Mouse (Mus musculus) MEL (cell line): ENCODE measurements at regions not wholly inside any gene's neighbourhood (a gene's known extent, or its start where the extent isn't known, plus 50 kb on each side); places are given as distances from the start of the nearest gene placed in this dataset.

Experiments used
- DNase-seq: peaks from one replicate; pipeline ENCODE4 v3.0.0; 2011; ENCODE audit warnings: low read depth, low spot score
- H3K27ac ChIP-seq: 2 replicates; pipeline ENCODE4 v1.5.1; 2012; ENCODE audit warnings: low read depth, mild to moderate bottlenecking, control low read depth, low read length, moderate library complexity; ENCODE audit not compliant: control insufficient read depth
- H3K27me3 ChIP-seq, 2 experiments: fragments of 150-350 bp in 1 of 2; sonication (generic) in 1 of 2; 2 replicates each; pipeline ENCODE4 v1.6.1; 2012; ENCODE audit warnings: low read length in 2 of 2, mild to moderate bottlenecking in 2 of 2, improper control_type of control experiment in 1 of 2, moderate library complexity in 1 of 2; ENCODE audit not compliant: insufficient read depth in 2 of 2, control insufficient read depth in 1 of 2
- H3K36me3 ChIP-seq, 2 experiments: 2 replicates each; pipeline ENCODE4 v1.6.1; 2012 to 2014; ENCODE audit warnings: low read length in 2 of 2, improper control_type of control experiment in 1 of 2, inconsistent platforms in 1 of 2, mild to moderate bottlenecking in 1 of 2; ENCODE audit not compliant: insufficient read depth in 2 of 2, control insufficient read depth in 1 of 2
- H3K4me1 ChIP-seq, 2 experiments: fragments of 150-350 bp in 1 of 2; sonication (generic) in 1 of 2; 2 replicates each; pipeline ENCODE4 v1.6.1; 2012; ENCODE audit warnings: low read length in 2 of 2, improper control_type of control experiment in 1 of 2, mild to moderate bottlenecking in 1 of 2; ENCODE audit not compliant: insufficient read depth in 2 of 2, control insufficient read depth in 1 of 2
- H3K4me3 ChIP-seq, 2 experiments: fragments of 150-350 bp in 1 of 2; sonication (generic) in 1 of 2; 2 replicates each; pipeline ENCODE4 v1.5.1; 2012; ENCODE audit warnings: low read depth in 2 of 2, low read length in 2 of 2, mild to moderate bottlenecking in 2 of 2, moderate library complexity in 2 of 2, control low read depth in 1 of 2, improper control_type of control experiment in 1 of 2; ENCODE audit not compliant: control insufficient read depth in 1 of 2, insufficient read depth in 1 of 2
- H3K79me2 ChIP-seq: 2 replicates; pipeline ENCODE4 v1.6.1; 2012; ENCODE audit warnings: mild to moderate bottlenecking, low read length, moderate library complexity; ENCODE audit not compliant: control insufficient read depth, poor library complexity, insufficient read depth
- H3K9ac ChIP-seq: 2 replicates; pipeline ENCODE4 v1.6.1; 2012; ENCODE audit warnings: low read depth, mild to moderate bottlenecking, control low read depth, low read length, moderate library complexity; ENCODE audit not compliant: control insufficient read depth, poor library complexity, severe bottlenecking
- H3K9me3 ChIP-seq: fragments of 150-350 bp; sonication (generic); replicated peaks from 2 replicates; pipeline ENCODE4 v1.6.1; 2012; ENCODE audit warnings: mild to moderate bottlenecking, low read length, improper control_type of control experiment, moderate library complexity; ENCODE audit not compliant: insufficient read depth
- CHD1 ChIP-seq: IDR thresholded peaks from 2 replicates; pipeline ENCODE4 v1.6.1; 2012; ENCODE audit warnings: low read depth, mild to moderate bottlenecking, inconsistent platforms, low read length, improper control_type of control experiment
- E2F4 ChIP-seq: IDR thresholded peaks from 2 replicates; pipeline ENCODE4 v1.6.1; 2011; ENCODE audit warnings: low read depth, low read length, improper control_type of control experiment, borderline replicate concordance
- ETS1 ChIP-seq: IDR thresholded peaks from 2 replicates; pipeline ENCODE4 v1.6.1; 2012; ENCODE audit warnings: low read depth, mild to moderate bottlenecking, inconsistent platforms, low read length, improper control_type of control experiment, moderate library complexity
- GATA1 ChIP-seq: IDR thresholded peaks from 2 replicates; pipeline ENCODE4 v1.6.1; 2011; ENCODE audit warnings: low read depth, low read length, improper control_type of control experiment
- HCFC1 ChIP-seq: IDR thresholded peaks from 2 replicates; pipeline ENCODE4 v1.6.1; 2012; ENCODE audit warnings: low read depth, mild to moderate bottlenecking, inconsistent platforms, low read length, improper control_type of control experiment, moderate library complexity
- JUND ChIP-seq: IDR thresholded peaks from 2 replicates; pipeline ENCODE4 v1.6.1; 2011; ENCODE audit warnings: low read depth, mild to moderate bottlenecking, improper control_type of control experiment, low read length
- KAT2A ChIP-seq: conservative IDR thresholded peaks from 2 replicates; pipeline ENCODE4 v1.6.1; 2012; ENCODE audit warnings: low read depth, low read length, improper control_type of control experiment, inconsistent platforms
- MAFK ChIP-seq: IDR thresholded peaks from 2 replicates; pipeline ENCODE4 v1.6.1; 2011; ENCODE audit warnings: low read depth, mild to moderate bottlenecking, low read length, improper control_type of control experiment, borderline replicate concordance
- MAX ChIP-seq: IDR thresholded peaks from 2 replicates; pipeline ENCODE4 v1.6.1; 2011; ENCODE audit warnings: low read length, improper control_type of control experiment
- MEF2A ChIP-seq: IDR thresholded peaks from 2 replicates; pipeline ENCODE4 v1.6.1; 2014; ENCODE audit warnings: low read depth, mild to moderate bottlenecking, inconsistent platforms, low read length, improper control_type of control experiment; ENCODE audit not compliant: poor library complexity, insufficient replicate concordance, severe bottlenecking; ENCODE audit errors: extremely low read depth
- MXI1 ChIP-seq: IDR thresholded peaks from 2 replicates; pipeline ENCODE4 v1.6.1; 2011; ENCODE audit warnings: mild to moderate bottlenecking, low read depth, low read length, improper control_type of control experiment
- MYC ChIP-seq: IDR thresholded peaks from 2 replicates; pipeline ENCODE4 v1.6.1; 2011; ENCODE audit warnings: low read depth, mild to moderate bottlenecking, low read length, improper control_type of control experiment, moderate library complexity
- NELFE ChIP-seq: IDR thresholded peaks from 2 replicates; pipeline ENCODE4 v1.6.1; 2011; ENCODE audit warnings: low read depth, low read length, improper control_type of control experiment
- NRF1 ChIP-seq: IDR thresholded peaks from 2 replicates; pipeline ENCODE4 v1.6.1; 2014; ENCODE audit warnings: low read depth, mild to moderate bottlenecking, inconsistent platforms, low read length, improper control_type of control experiment, moderate library complexity; ENCODE audit not compliant: poor library complexity, insufficient read depth, severe bottlenecking
- POLR2AphosphoS5 ChIP-seq: IDR thresholded peaks from 2 replicates; pipeline ENCODE4 v1.6.1; 2012; ENCODE audit warnings: low read depth, borderline replicate concordance, mild to moderate bottlenecking, inconsistent platforms, low read length, moderate library complexity, mixed read lengths
- RCOR1 ChIP-seq: IDR thresholded peaks from 2 replicates; pipeline ENCODE4 v1.6.1; 2012; ENCODE audit warnings: low read depth, mild to moderate bottlenecking, inconsistent platforms, low read length, improper control_type of control experiment
- SIN3A ChIP-seq: IDR thresholded peaks from 2 replicates; pipeline ENCODE4 v1.6.1; 2012; ENCODE audit warnings: low read length, improper control_type of control experiment, inconsistent platforms
- SMC3 ChIP-seq: IDR thresholded peaks from 2 replicates; pipeline ENCODE4 v1.6.1; 2011; ENCODE audit warnings: low read depth, low read length, improper control_type of control experiment
- TAL1 ChIP-seq: IDR thresholded peaks from 2 replicates; pipeline ENCODE4 v1.6.1; 2012; ENCODE audit warnings: mild to moderate bottlenecking, inconsistent platforms, low read length, moderate library complexity, mixed read lengths
- TCF12 ChIP-seq: IDR thresholded peaks from 2 replicates; pipeline ENCODE4 v1.6.1; 2014; ENCODE audit warnings: low read depth, mild to moderate bottlenecking, inconsistent platforms, low read length, improper control_type of control experiment, moderate library complexity
- USF1 ChIP-seq: IDR thresholded peaks from 2 replicates; pipeline ENCODE4 v1.6.1; 2014; ENCODE audit warnings: low read depth, mild to moderate bottlenecking, inconsistent platforms, low read length, improper control_type of control experiment, moderate library complexity
- ZKSCAN1 ChIP-seq: IDR thresholded peaks from 2 replicates; pipeline ENCODE4 v1.6.1; 2012; ENCODE audit warnings: low read depth, mild to moderate bottlenecking, inconsistent platforms, low read length, improper control_type of control experiment, moderate library complexity

DNA sequence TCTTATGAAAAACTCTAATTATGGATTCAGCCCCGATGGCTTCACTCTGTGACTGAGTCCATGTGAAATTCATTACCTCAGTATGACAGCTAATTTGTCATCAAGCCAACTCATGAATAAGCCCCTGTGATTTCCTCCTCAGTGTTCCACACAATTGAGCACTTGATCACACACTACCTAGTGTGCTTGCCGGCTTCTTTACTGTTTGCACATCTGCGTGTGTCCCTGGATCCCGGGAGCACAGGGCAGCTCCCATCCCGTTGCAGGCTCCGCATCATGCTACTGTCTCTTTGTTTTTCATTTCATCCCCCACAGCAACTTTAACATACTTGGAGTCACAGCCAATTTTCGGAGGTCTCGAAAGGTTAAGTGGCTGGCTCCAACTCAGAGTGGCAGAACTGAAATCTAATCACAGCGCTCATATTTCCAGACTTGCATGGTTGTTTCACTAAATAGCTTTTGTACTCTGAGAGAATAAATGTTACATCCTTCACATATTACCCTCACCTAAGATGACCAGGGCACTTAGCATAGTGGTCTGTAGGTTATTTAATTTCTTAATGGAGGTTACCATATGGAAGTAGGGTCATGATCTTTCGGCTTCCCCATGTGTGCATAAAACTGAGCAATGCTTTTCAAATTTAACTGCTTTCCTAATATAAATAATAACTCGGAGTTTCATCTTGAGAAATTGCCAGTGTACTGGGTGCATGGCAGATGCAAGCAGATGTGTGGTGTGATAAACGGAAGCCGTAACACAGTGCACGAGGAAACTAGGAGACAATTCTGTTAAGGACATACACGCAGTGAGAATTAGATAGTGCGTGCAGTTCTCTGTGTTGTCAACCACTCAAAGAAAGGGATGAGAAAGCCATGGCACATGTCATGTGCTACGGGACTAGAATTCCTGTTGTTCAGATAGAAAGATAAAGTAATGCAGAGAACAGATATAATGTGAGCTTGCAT is 313.0 kb upstream of the 5930422O12Rik start:
- H3K9me3 ChIP-seq, result no peaks in the 10 kb centered on the region
- TF ChIP-seq NRF1, result no peak
- TF ChIP-seq E2F4, result no peak
- no peak for TF ChIP-seq GATA1
- no peak for TF ChIP-seq SMC3
- TF ChIP-seq SIN3A, result no peak
- TF ChIP-seq USF1, result no peak
- TF ChIP-seq CHD1, result no peak
- TF ChIP-seq ZKSCAN1, result no peak
- TF ChIP-seq MXI1, result no peak
- TF ChIP-seq KAT2A, result no peak
- no peak for TF ChIP-seq RCOR1
- TF ChIP-seq ETS1, result no peak
- TF ChIP-seq JUND, result no peak
- TF ChIP-seq TAL1, result no peak
- no peak for TF ChIP-seq NELFE
- no peak for TF ChIP-seq HCFC1
- no peak for TF ChIP-seq TCF12
- DNase-seq, result no peak

DNA sequence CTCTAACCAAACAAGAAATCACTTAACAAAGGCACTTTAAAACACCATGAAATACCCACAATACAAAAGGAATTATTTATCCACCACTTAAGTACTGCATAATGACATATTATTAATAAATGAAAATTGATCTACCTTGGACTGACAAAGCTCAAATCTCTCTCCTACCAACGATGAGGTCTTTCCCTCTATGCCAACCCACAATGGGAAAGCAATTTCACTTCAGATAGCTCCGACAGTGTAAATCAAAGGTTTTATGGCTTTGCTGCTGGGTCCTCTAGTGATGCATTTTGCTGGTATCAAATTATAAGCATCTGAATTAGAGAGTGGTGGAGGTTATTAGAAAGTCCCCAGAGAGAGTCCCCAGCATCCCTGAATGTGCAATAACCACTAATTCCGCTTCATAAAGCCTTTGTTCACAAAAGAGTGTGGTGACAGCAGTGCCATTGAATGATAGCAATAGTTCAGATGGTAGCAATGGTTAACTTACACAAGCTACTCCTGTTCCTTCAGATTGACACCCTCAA is 305.4 kb upstream of the 5930422O12Rik start:
- no peak overlapping the region for H3K4me3 ChIP-seq
- H3K79me2 ChIP-seq, result no peaks in the 10 kb centered on the region
- no peak for TF ChIP-seq MAX
- no peak for TF ChIP-seq NRF1
- TF ChIP-seq MEF2A, result no peak
- no peak for TF ChIP-seq CHD1
- no peak for TF ChIP-seq MAFK
- TF ChIP-seq MYC, result no peak
- no peak for TF ChIP-seq POLR2AphosphoS5
- no peak for TF ChIP-seq MXI1
- no peak for TF ChIP-seq JUND
- TF ChIP-seq NELFE, result no peak
- H3K9ac ChIP-seq, result no peak overlapping the region
- no peak for DNase-seq
- H3K36me3 ChIP-seq, result no peaks in the 10 kb centered on the region
- H3K27ac ChIP-seq, result no peak overlapping the region
- no peaks in the 10 kb centered on the region for H3K27me3 ChIP-seq
- no peaks in the 10 kb centered on the region for H3K4me1 ChIP-seq
- H3K9me3 ChIP-seq, result no peaks in the 10 kb centered on the region

More for the DNA sequence above, 313.0 kb upstream of the 5930422O12Rik start:
- H3K36me3 ChIP-seq, result no peaks in the 10 kb centered on the region
- H3K4me3 ChIP-seq, result no peak overlapping the region
- no peaks in the 10 kb centered on the region; a peak in 1 of 4 replicates for H3K27me3 ChIP-seq
- no peak overlapping the region for H3K9ac ChIP-seq
- no peaks in the 10 kb centered on the region for H3K4me1 ChIP-seq
- no peaks in the 10 kb centered on the region for H3K79me2 ChIP-seq
- H3K27ac ChIP-seq, result no peak overlapping the region
